Mouse (Mus musculus): ENCODE data around the gene Insr. TPM values are rescaled to one million over a fixed set of nuclear protein-coding genes. Genes with fewer than 3 reads are reported as not detected.

Insr gene
- polyA plus RNA-seq, 1 experiment from 2014 or later, result 52.0 TPM

DNA sequence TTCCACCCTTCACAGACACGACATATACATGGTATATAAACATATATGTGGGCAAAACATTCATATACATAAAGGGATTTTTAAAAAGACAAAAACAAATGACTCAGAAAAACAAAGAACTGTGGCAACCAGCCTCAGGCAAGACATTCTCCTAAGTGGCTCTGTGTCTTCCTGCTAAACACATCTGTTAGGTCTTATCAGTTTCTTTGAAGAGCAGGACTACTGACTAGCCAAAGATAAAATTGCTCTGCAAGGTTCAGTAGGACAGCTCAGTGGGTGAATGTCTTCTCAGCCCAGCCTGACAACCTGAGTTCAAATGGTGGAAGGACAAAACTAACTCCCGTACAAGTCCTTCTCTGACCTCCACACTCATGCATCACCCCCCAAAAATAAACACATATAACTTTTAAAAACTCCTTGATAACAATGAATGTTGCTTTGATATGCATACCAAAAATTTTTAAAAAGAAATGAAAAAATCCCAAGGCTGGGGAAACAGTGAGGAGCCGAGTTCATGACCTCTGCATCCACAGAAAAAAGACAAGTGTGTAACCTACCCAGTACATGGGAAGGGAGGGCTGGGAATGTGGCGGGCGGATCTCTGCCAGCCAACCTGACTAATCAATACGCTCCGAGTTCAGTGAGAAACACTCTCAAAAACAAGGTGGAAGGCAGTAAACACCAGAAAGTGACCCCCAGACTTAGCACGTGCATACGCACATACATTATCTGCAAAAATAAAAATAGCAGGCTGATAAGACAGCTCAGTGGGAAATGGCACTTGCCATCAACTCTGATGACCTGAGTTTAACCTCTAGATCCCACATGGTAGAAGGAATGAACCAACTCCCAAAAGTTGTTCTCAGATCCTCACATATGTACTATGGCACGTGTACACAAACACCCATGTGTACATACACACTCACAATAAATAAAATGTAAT lies 49.0 kb downstream of the Insr start:
- ATAC-seq (ENCODE audit: low FRiP score), result no peak
- Histone ChIP-seq H3K4me2 (no peak overlapping the region), H3K9me3 (replicated peaks) (no peaks in the 10 kb centered on the region), H3K36me3 (no peaks in the 10 kb centered on the region), H3K4me1 (no peaks in the 10 kb centered on the region; the same call in 1 of the 2 replicates), H3K27me3 (replicated peaks) (no peaks in the 10 kb centered on the region), H3K9ac (replicated peaks) (no peak overlapping the region), H3K27ac (replicated peaks) (no peak overlapping the region), H3K4me3 (replicated peaks) (no peak overlapping the region)
- WGBS, result 90% methylated on average over 10 of the region's 10 CpGs

- Histone ChIP-seq H3K4me3 (replicated peaks) (no peak overlapping the region), H3K4me2 (no peak overlapping the region), H3K9ac (replicated peaks) (no peak overlapping the region), H3K27ac (replicated peaks) (no peak overlapping the region), H3K9me3 (replicated peaks) (no peaks in the 10 kb centered on the region), H3K27me3 (replicated peaks) (no peaks in the 10 kb centered on the region), H3K36me3 (no peaks in the 10 kb centered on the region), H3K4me1 (peaks cover 8% of the 10 kb centered on the region)
- ATAC-seq (ENCODE audit: low FRiP score), result no peak
- 86% methylated on average over 5 of the region's 5 CpGs for WGBS
Measured at GRCm38 (mm10) chr8:3227423-3227822, 52.0 kb downstream of the Insr start.

GRCm38 (mm10) chr8:3225731-3226130 lies 53.7 kb downstream of the Insr start:
- Histone ChIP-seq H3K4me1 (peaks cover 16% of the 10 kb centered on the region), H3K27me3 (replicated peaks) (no peaks in the 10 kb centered on the region), H3K36me3 (no peaks in the 10 kb centered on the region), H3K27ac (replicated peaks) (no peak overlapping the region), H3K9ac (replicated peaks) (no peak overlapping the region), H3K4me3 (replicated peaks) (no peak overlapping the region), H3K9me3 (replicated peaks) (no peaks in the 10 kb centered on the region), H3K4me2 (no peak overlapping the region)
- 84% methylated on average over 1 of the region's 1 CpGs for WGBS
- no peak for ATAC-seq (ENCODE audit: low FRiP score)

- peaks cover 20% of the 10 kb centered on the region for H3K4me1 ChIP-seq
- H3K27ac ChIP-seq (replicated peaks), result no peak overlapping the region; the same call in 1 of the 2 replicates
- no peaks in the 10 kb centered on the region for H3K9me3 ChIP-seq (replicated peaks)
- 81% methylated on average over 8 of the region's 8 CpGs for WGBS
- no peak overlapping the region for H3K4me3 ChIP-seq (replicated peaks)
- no peak overlapping the region for H3K9ac ChIP-seq (replicated peaks)
- no peak overlapping the region for H3K4me2 ChIP-seq
- ATAC-seq (ENCODE audit: low FRiP score), result no peak
- no peaks in the 10 kb centered on the region for H3K36me3 ChIP-seq
- no peaks in the 10 kb centered on the region for H3K27me3 ChIP-seq (replicated peaks)
Measured at GRCm38 (mm10) chr8:3225184-3225583, 54.2 kb downstream of the Insr start.

GRCm38 (mm10) chr8:3222636-3222965 lies 56.8 kb downstream of the Insr start:
- Histone ChIP-seq H3K9ac (replicated peaks) (no peak overlapping the region), H3K36me3 (no peaks in the 10 kb centered on the region), H3K27ac (replicated peaks) (no peak overlapping the region), H3K4me1 (peaks cover 25% of the 10 kb centered on the region), H3K4me2 (no peak overlapping the region), H3K4me3 (replicated peaks) (no peak overlapping the region), H3K9me3 (replicated peaks) (no peaks in the 10 kb centered on the region), H3K27me3 (replicated peaks) (no peaks in the 10 kb centered on the region)
- no peak for ATAC-seq (ENCODE audit: low FRiP score)

DNA sequence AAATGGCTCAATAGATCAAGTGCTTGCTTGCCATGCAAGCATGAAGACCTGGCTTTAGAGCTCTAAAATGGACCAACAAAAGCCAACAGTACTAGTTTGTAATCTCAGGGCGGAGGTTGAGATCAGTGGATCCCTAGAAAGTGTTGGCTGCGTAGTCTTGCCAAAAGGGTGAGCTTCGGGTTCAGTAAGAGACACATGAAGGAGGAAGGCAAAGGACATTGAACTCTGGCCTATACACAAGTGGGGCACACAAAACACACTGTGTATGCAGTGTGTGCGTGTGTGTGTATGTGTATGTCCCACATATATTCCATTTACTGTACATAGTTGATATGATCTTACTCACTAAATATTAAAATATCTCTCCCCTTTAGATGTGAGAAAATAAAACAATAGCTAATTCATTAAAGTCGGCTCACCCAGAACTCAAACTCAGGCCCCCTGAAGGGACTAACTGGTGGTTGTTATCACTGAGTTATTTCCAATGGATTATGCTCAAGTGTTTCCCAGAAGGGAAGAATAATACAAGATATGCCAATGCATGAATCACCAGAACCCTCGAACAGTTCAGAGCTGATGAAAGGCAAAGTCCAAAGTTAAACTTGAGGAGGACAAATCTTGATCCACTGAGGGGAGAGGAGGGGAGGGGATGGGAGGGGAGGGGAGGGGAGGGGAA lies 57.3 kb downstream of the Insr start:
- no peaks in the 10 kb centered on the region for H3K36me3 ChIP-seq
- peak overlapping the region; percentile 61 for H3K4me3 ChIP-seq (replicated peaks)
- WGBS, result 71% methylated on average over 6 of the region's 6 CpGs
- ATAC-seq (ENCODE audit: low FRiP score), result no peak
- peaks cover 25% of the 10 kb centered on the region for H3K4me1 ChIP-seq
- H3K9me3 ChIP-seq (replicated peaks), result no peaks in the 10 kb centered on the region
- peak overlapping the region; percentile 72 for H3K9ac ChIP-seq (replicated peaks)
- peak overlapping the region; percentile 92 for H3K27ac ChIP-seq (replicated peaks)
- no peaks in the 10 kb centered on the region for H3K27me3 ChIP-seq (replicated peaks)
- H3K4me2 ChIP-seq, result peak overlapping the region; percentile 80

- 1% methylated on average over 42 of the region's 43 CpGs for WGBS
- Histone ChIP-seq H3K4me2 (peak overlapping the region; percentile 80), H3K4me3 (replicated peaks) (peak overlapping the region; percentile 61), H3K36me3 (no peaks in the 10 kb centered on the region), H3K27me3 (replicated peaks) (no peaks in the 10 kb centered on the region), H3K9me3 (replicated peaks) (no peaks in the 10 kb centered on the region), H3K27ac (replicated peaks) (peak overlapping the region; percentile 92), H3K9ac (replicated peaks) (peak overlapping the region; percentile 72), H3K4me1 (peaks cover 33% of the 10 kb centered on the region)
- ATAC-seq (ENCODE audit: low FRiP score), result peak; percentile 98
Measured at GRCm38 (mm10) chr8:3221047-3221959, 58.1 kb downstream of the Insr start.

GRCm38 (mm10) chr8:3220502-3220901 lies 58.9 kb downstream of the Insr start:
- Histone ChIP-seq H3K4me1 (peaks cover 36% of the 10 kb centered on the region), H3K9me3 (replicated peaks) (no peaks in the 10 kb centered on the region), H3K27ac (replicated peaks) (peak overlapping the region; percentile 92), H3K36me3 (no peaks in the 10 kb centered on the region), H3K9ac (replicated peaks) (peak overlapping the region; percentile 72), H3K4me2 (peak overlapping the region; percentile 80), H3K4me3 (replicated peaks) (peak overlapping the region; percentile 61), H3K27me3 (replicated peaks) (no peaks in the 10 kb centered on the region)
- ATAC-seq (ENCODE audit: low FRiP score), result peak; percentile 85
- WGBS, result 9% methylated on average over 9 of the region's 9 CpGs

- ATAC-seq (ENCODE audit: low FRiP score), result no peak
- WGBS, result 91% methylated on average over 12 of the region's 12 CpGs
Measured at GRCm38 (mm10) chr8:3219921-3220411, 59.5 kb downstream of the Insr start.

DNA sequence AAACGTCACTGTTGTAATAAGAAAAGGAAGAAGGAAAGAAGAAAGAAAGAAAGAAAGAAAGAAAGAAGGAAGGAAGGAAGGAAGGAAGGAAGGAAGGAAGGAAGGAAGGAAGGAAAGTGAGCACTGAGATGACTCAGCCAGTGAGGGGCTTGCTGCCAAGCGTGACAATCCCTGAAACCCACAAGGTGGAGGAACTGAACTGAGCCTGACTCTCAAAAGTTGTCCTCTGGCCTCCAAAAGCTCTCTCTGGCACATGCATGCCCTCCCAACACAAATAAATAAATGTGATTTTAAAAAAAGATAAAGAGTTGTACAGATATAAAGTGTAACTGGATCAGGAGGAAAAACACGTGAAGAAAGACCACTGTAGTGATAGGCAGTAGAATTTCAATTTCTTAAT lies 60.2 kb downstream of the Insr start:
- no peaks in the 10 kb centered on the region for H3K9me3 ChIP-seq (replicated peaks)
- H3K9ac ChIP-seq (replicated peaks), result no peak overlapping the region
- no peak overlapping the region; the same call in 1 of the 2 replicates for H3K27ac ChIP-seq (replicated peaks)
- no peaks in the 10 kb centered on the region for H3K36me3 ChIP-seq
- peaks cover 36% of the 10 kb centered on the region for H3K4me1 ChIP-seq
- WGBS, result 92% methylated on average over 3 of the region's 3 CpGs
- no peak for ATAC-seq (ENCODE audit: low FRiP score)
- H3K4me2 ChIP-seq, result no peak overlapping the region
- no peaks in the 10 kb centered on the region for H3K27me3 ChIP-seq (replicated peaks)
- no peak overlapping the region for H3K4me3 ChIP-seq (replicated peaks)

More at GRCm38 (mm10) chr8:3219921-3220411, 59.5 kb downstream of the Insr start:
- Histone ChIP-seq H3K36me3 (no peaks in the 10 kb centered on the region), H3K4me2 (peak overlapping the region; percentile 80), H3K9me3 (replicated peaks) (no peaks in the 10 kb centered on the region), H3K27ac (replicated peaks) (peak overlapping the region; percentile 92), H3K27me3 (replicated peaks) (no peaks in the 10 kb centered on the region), H3K9ac (replicated peaks) (0 out of 2 replicates have a peak overlapping the region, but pooled peaks have one; percentile 72), H3K4me3 (replicated peaks) (peak overlapping the region; percentile 61), H3K4me1 (peaks cover 41% of the 10 kb centered on the region)

DNA sequence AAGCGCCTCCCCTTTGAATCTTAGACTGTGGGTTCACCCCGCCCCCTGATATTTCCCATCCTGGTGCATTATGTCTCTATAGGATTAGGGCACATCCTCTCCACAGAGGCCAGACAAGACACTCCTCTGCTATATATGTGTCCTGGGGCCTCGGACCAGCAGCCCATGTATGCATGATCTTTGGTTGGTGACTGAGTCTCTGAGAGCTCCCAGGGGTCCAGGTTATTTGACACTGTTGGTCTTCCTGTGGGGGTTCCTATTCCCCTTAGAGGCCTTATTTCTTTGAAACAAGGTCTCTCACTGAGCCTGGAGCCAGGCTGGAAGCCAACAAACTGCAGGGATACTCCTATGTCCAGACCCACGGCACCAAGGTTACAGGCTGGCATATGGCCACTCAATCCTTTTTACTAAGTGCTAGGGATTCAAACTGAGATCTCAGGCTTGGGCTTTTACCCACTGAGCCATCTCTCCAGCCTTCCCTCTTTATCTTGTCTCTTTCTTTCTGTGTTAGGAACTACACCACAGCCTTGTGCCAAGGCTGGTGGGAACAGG lies 62.8 kb downstream of the Insr start:
- Histone ChIP-seq H3K9me3 (replicated peaks) (no peaks in the 10 kb centered on the region), H3K4me3 (replicated peaks) (no peak overlapping the region), H3K27ac (replicated peaks) (peak overlapping the region; percentile 75), H3K4me1 (peaks cover 28% of the 10 kb centered on the region), H3K4me2 (no peak overlapping the region), H3K36me3 (no peaks in the 10 kb centered on the region), H3K27me3 (replicated peaks) (no peaks in the 10 kb centered on the region), H3K9ac (replicated peaks) (no peak overlapping the region)
- no peak for ATAC-seq (ENCODE audit: low FRiP score)
- 76% methylated on average over 4 of the region's 4 CpGs for WGBS
